Mouse (Mus musculus): ENCODE data around the gene Slc9a6. TPM values are rescaled to one million over a fixed set of nuclear protein-coding genes. Genes with fewer than 3 reads are reported as not detected.

The Slc9a6 gene
- polyA plus RNA-seq, 1 experiment from 2014 or later = 10.6 TPM

DNA sequence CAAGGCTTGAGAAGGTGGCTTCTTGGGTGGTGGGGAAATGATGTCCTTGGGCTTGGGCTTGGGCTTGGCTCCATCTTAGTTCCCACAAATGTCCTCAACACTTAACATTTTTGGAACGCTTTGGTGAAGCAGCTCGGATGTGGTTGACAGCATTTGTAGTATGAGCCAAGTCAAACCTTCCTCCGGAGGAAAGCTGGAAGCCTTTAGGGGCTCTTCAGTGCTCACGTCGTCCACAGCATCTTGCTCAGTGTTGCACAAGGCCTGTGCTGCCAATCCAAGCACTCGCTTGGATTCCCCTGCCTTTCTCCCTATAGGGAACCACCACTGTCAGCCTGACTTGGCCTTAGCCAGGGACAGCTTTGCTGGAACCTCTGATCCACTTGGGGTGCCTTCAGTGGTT is 66.0 kb downstream of the Slc9a6 start:
- H3K27me3 ChIP-seq (ENCODE audit: low read depth, poor library complexity, severe bottlenecking) = no peaks in the 10 kb centered on the region
- H3K4me1 ChIP-seq = no peaks in the 10 kb centered on the region
- DNase-seq (ENCODE audit: low spot score) = no peak
- 91% methylated on average over 6 of the region's 6 CpGs for WGBS
- H3K36me3 ChIP-seq = no peaks in the 10 kb centered on the region
- no peak overlapping the region for H3K27ac ChIP-seq
- H3K9me3 ChIP-seq (replicated peaks) = no peaks in the 10 kb centered on the region
- H3K4me3 ChIP-seq = no peak overlapping the region

DNA sequence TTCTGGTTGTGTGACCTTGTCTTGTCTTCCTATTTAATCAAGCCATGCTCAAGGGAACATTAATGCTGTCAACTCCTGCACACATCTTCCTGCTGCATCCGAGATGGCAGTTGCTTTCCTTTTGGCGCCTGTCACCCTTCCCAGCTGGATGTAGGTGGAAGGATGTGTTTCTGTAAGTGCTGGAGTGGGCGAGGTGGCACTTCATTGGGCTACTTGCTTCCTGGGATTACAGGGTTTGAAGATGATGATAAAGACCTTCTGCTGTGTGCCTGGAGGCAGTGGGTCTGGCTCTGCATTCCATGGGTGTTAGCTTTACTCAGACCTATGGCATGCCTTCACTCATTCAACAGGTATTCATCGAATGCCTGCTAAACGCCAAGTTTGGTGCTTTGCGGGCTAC is 68.2 kb downstream of the Slc9a6 start:
- WGBS = 86% methylated on average over 6 of the region's 6 CpGs
- H3K27ac ChIP-seq = no peak overlapping the region
- H3K4me1 ChIP-seq = no peaks in the 10 kb centered on the region
- no peak for DNase-seq (ENCODE audit: low spot score)
- H3K9me3 ChIP-seq (replicated peaks) = no peaks in the 10 kb centered on the region
- no peaks in the 10 kb centered on the region for H3K36me3 ChIP-seq
- no peaks in the 10 kb centered on the region for H3K27me3 ChIP-seq (ENCODE audit: low read depth, poor library complexity, severe bottlenecking)
- H3K4me3 ChIP-seq = no peak overlapping the region

DNA sequence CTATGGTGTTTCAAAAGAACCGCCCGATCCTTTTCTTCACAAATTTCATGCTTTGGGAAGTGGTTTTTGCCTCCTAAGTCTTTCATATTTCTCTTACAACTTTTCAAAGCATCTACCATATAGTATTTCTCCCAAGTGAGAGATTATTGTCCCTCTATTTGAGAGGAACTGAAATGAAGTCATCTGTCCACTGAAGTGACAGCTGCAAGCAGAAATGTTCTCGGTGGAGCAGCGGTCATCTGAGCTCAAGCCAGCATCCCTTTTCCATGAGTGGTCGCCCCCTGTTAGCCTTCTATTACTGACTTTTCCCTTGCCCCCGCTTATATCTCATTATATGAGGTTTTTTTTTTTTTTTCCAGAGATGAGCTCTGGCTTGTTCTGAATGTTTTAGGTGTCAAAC is 69.5 kb downstream of the Slc9a6 start:
- no peak overlapping the region for H3K4me3 ChIP-seq
- no peak overlapping the region for H3K27ac ChIP-seq
- no peaks in the 10 kb centered on the region for H3K36me3 ChIP-seq
- no peaks in the 10 kb centered on the region for H3K27me3 ChIP-seq (ENCODE audit: low read depth, poor library complexity, severe bottlenecking)
- no peaks in the 10 kb centered on the region for H3K4me1 ChIP-seq
- WGBS = 85% methylated on average over 6 of the region's 6 CpGs
- no peak for DNase-seq (ENCODE audit: low spot score)
- H3K9me3 ChIP-seq (replicated peaks) = no peaks in the 10 kb centered on the region

DNA sequence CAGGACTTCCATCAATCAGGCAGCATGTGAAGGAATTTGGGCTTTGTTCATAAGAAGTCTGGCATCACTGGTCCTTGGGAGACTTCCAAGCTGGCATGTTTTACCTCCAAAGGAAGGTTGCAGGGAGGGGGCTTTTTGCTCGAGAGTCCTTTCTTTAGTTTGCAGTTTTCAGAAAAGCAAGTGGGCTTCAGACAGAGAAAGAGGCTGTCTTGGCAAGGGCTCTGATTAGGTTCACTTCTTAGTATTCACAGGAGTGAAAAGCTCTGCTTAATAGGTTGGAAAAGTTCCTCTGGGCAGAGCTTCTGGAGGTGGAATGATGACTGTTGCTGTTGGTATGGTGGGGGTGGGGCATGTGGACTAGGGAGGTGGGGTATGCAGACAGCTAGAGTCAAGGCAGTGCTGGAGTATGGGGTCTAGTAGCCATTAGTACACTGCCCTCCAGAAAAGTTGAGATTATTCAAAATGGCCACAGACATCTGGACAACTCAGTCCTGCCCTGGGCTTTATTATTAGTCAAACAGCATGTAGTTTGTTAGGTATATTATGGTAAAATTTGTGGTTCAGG is 72.7 kb downstream of the Slc9a6 start:
- WGBS = 69% methylated on average over 1 of the region's 1 CpGs
- H3K27ac ChIP-seq = no peak overlapping the region

DNA sequence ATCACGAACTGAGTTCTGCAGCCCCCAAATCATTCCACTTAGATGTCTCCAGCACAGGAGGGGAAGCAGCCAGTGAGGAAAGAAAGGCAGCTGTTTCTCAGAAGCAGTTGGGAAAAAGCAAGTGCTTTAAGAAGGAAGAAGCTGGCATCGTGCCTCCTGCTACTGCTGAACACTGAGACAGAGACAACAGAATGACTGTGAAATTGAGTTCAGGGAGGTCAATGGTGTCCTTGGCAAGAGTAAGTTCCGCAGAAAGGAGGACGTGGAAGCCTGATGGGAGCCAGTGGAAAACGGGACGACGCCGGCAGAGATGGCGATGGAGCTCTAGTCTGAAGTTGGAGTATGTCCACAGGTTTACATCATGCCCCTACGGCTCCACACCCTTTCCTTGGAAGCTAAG is 74.0 kb downstream of the Slc9a6 start:
- WGBS = 89% methylated on average over 10 of the region's 10 CpGs
- no peaks in the 10 kb centered on the region for H3K36me3 ChIP-seq
- DNase-seq (ENCODE audit: low spot score) = no peak
- H3K9me3 ChIP-seq (replicated peaks) = no peaks in the 10 kb centered on the region
- H3K4me1 ChIP-seq = no peaks in the 10 kb centered on the region
- H3K27me3 ChIP-seq (ENCODE audit: low read depth, poor library complexity, severe bottlenecking) = no peaks in the 10 kb centered on the region
- H3K4me3 ChIP-seq = no peak overlapping the region
- no peak overlapping the region for H3K27ac ChIP-seq

More for the DNA sequence above, 72.7 kb downstream of the Slc9a6 start:
- Histone ChIP-seq H3K36me3 (no peaks in the 10 kb centered on the region), H3K9me3 (replicated peaks) (no peaks in the 10 kb centered on the region), H3K27me3 (ENCODE audit: low read depth, poor library complexity, severe bottlenecking) (no peaks in the 10 kb centered on the region), H3K4me3 (no peak overlapping the region), H3K4me1 (no peaks in the 10 kb centered on the region)
- no peak for DNase-seq (ENCODE audit: low spot score)

DNA sequence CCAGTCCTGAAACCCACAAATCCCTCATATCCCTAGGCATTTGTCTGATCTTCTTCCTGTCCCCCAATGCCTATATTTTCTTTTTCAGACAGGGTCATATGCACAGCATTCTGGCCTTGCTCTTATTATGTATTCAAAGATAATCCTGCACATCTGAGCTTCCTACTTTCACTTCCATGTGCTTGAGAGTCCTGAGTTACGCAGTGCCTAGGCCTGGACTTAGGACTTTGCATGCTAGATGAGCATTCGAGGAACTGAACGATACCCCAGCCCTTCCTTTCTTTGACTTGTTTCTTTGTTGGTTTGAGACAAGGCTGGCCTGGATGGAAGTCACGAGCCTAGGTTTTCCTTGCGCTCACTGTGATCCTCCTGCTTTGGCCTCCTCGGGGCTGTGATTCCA is 83.0 kb downstream of the Slc9a6 start:
- Histone ChIP-seq H3K27me3 (ENCODE audit: low read depth, poor library complexity, severe bottlenecking) (no peaks in the 10 kb centered on the region), H3K4me1 (no peaks in the 10 kb centered on the region), H3K4me3 (no peak overlapping the region), H3K27ac (no peak overlapping the region), H3K36me3 (no peaks in the 10 kb centered on the region), H3K9me3 (replicated peaks) (no peaks in the 10 kb centered on the region)
- WGBS = 90% methylated on average over 6 of the region's 6 CpGs
- DNase-seq (ENCODE audit: low spot score) = no peak

DNA sequence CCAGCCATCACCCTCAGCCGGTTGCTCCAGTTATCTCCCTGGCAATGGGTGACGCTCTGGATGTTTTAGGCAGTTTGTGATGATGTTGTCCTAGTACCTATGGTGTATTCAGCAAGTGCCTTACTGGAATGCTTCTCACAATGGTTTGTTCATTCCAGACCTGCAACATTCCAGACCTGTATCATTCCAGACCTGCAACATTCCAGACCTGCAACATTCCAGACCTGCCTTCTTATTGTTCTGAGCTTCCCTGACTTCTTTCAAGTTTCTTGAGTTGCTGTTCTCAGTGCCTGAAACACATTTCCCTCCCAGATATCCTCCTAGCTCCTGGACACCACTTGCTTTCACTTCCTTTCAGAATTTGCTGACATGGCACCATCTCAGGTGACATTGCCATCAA is 85.0 kb downstream of the Slc9a6 start:
- no peak for DNase-seq (ENCODE audit: low spot score)
- WGBS = 83% methylated on average over 2 of the region's 2 CpGs
- no peak overlapping the region for H3K27ac ChIP-seq
- no peaks in the 10 kb centered on the region for H3K9me3 ChIP-seq (replicated peaks)
- H3K27me3 ChIP-seq (ENCODE audit: low read depth, poor library complexity, severe bottlenecking) = no peaks in the 10 kb centered on the region
- H3K4me1 ChIP-seq = no peaks in the 10 kb centered on the region
- no peak overlapping the region for H3K4me3 ChIP-seq
- H3K36me3 ChIP-seq = no peaks in the 10 kb centered on the region

DNA sequence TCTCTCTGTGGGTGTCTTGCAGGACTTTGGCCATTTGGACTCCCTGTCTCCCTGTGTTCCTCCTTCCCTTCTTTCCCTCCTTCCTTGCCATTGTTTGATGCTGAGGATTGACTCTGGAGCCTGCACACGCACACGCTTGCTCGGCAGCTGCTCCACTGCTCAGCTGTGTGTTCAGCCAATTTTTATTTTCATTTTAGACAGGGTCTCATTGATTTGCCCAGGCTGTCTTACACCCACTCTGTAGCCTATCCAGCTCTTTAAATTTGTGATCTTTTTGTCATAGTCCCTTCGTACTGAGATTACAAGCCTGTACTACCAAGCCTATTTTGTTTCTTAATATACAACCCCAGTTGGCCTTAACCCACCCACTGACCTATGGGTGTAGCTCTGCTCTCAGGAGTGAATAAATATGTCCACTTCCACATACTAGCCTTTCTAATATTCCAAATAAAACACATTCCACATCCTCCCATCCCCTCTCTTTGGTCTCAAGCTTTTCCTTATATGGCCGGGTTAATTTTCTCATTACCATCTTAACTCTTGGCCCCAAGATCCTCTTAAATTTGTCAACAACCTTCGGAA is 87.7 kb downstream of the Slc9a6 start:
- H3K4me1 ChIP-seq = no peaks in the 10 kb centered on the region
- H3K27me3 ChIP-seq (ENCODE audit: low read depth, poor library complexity, severe bottlenecking) = no peaks in the 10 kb centered on the region
- WGBS = 88% methylated on average over 6 of the region's 6 CpGs
- no peaks in the 10 kb centered on the region for H3K36me3 ChIP-seq
- H3K27ac ChIP-seq = no peak overlapping the region
- H3K4me3 ChIP-seq = no peak overlapping the region
- no peak for DNase-seq (ENCODE audit: low spot score)
- H3K9me3 ChIP-seq (replicated peaks) = no peaks in the 10 kb centered on the region

DNA sequence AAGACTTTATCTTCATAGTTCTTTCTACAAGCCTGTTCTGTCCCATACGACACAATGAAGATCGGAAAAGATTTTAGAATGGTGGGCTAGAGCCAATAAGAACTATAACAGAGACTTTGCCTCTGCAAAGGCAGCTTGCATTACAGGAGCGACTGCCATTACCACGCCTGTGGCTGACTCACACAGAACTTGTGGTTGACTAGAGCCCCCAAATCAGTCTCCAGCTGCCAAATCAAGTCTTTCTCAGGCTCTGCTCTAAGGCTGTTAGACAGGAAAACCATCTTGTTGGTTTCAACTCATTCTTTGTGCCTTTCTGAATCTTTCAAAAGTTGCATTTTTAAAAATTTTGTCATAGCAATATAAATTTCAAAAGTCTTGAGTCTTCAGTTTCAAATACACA is 88.3 kb downstream of the Slc9a6 start:
- Histone ChIP-seq H3K4me3 (no peak overlapping the region), H3K36me3 (no peaks in the 10 kb centered on the region), H3K27ac (no peak overlapping the region), H3K4me1 (no peaks in the 10 kb centered on the region), H3K27me3 (ENCODE audit: low read depth, poor library complexity, severe bottlenecking) (no peaks in the 10 kb centered on the region), H3K9me3 (replicated peaks) (no peaks in the 10 kb centered on the region)
- no peak for DNase-seq (ENCODE audit: low spot score)
- WGBS = 88% methylated on average over 4 of the region's 4 CpGs

DNA sequence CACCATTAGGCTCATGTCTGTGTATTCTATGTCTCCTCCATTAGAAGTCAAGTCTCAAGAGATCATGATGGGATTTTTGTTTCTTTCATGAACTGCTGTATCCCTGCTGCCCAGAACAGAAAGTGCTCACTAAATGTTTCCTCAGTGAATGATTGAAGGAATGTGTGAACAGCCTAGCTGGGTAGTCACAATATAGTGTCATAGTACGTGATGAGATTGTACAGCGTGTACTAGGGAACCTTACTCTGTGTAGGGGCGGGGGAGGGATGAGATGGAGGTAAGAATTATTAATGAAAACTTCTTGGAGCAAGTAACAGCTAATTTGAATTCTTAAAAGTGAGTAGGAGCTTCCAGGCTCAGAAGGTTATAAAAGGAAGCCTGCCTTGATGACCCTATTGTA is 91.7 kb downstream of the Slc9a6 start:
- Histone ChIP-seq H3K4me3 (no peak overlapping the region), H3K9me3 (replicated peaks) (no peaks in the 10 kb centered on the region), H3K36me3 (no peaks in the 10 kb centered on the region), H3K4me1 (no peaks in the 10 kb centered on the region), H3K27ac (no peak overlapping the region), H3K27me3 (ENCODE audit: low read depth, poor library complexity, severe bottlenecking) (no peaks in the 10 kb centered on the region)
- 84% methylated on average over 3 of the region's 3 CpGs for WGBS
- no peak for DNase-seq (ENCODE audit: low spot score)

DNA sequence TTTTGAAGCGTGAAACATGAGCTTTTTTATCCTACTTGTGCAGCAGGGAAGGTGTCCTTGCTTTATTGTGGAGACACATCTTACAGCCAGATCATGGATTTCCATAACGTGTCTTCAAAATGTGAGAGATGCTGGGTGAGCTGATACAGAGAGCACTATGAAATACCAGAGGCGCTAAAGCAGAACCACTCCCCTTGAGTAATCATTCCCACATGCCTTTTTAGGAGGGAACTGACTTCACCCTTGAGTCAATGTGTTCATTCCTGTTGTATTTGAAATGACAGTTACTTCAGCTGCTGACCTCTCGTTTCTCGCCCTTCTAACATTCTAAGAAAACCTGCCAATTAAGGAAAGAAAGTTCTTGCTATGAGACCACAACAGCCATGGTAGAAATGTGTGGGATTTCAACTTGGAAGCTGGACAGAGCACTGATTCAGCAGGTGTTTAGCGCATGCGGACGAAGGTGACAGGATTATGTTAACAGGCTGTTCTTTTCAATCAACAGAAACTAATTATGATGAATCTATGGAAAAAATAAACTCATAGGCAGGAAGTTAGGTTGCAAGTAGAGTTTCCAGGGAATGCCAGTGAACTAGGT is 94.5 kb downstream of the Slc9a6 start:
- Histone ChIP-seq H3K9me3 (replicated peaks) (no peaks in the 10 kb centered on the region), H3K36me3 (no peaks in the 10 kb centered on the region), H3K4me3 (no peak overlapping the region), H3K27ac (no peak overlapping the region), H3K4me1 (no peaks in the 10 kb centered on the region), H3K27me3 (ENCODE audit: low read depth, poor library complexity, severe bottlenecking) (no peaks in the 10 kb centered on the region)
- WGBS = 81% methylated on average over 8 of the region's 8 CpGs
- DNase-seq (ENCODE audit: low spot score) = no peak

DNA sequence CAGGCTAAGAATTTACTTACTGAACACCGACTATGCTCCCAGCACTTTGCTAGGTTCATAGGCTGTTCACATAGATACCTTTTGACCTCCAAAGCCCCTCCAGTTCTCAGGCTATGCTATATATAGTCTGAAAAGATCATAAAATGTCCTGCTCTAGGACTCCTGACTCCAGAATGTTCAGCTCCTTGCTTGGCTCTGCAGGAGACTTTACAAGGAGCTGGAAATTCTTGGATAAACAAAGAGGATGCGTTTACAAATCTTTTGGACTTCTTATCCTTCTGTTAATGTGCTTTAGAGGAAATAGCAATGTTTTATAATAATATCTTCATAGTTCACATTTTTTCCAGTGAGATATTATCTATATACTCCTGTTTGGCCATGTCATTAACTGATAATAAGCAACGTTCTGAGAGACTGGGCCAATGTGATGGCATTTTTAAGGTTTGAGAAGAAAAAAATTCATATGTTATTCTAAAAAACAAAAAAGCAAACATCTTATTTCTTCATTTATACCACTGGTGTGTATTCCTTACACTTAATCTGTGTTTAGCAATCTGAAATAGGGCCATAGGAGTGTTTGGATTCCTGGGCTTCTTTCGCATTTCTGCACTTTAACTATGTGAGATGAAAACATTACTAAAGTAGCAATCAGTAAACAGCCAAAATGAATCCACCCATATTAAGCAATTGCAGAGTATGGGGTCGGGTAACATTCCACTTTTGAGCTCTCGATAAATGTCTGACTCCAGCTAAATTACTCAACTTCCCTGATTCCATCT is 99.2 kb downstream of the Slc9a6 start:
- no peaks in the 10 kb centered on the region for H3K36me3 ChIP-seq
- H3K9me3 ChIP-seq (replicated peaks) = no peaks in the 10 kb centered on the region
- no peak overlapping the region for H3K27ac ChIP-seq
- no peak for DNase-seq (ENCODE audit: low spot score)
- H3K4me3 ChIP-seq = no peak overlapping the region
- 82% methylated on average over 6 of the region's 6 CpGs for WGBS
- H3K4me1 ChIP-seq = no peaks in the 10 kb centered on the region
- H3K27me3 ChIP-seq (ENCODE audit: low read depth, poor library complexity, severe bottlenecking) = no peaks in the 10 kb centered on the region

DNA sequence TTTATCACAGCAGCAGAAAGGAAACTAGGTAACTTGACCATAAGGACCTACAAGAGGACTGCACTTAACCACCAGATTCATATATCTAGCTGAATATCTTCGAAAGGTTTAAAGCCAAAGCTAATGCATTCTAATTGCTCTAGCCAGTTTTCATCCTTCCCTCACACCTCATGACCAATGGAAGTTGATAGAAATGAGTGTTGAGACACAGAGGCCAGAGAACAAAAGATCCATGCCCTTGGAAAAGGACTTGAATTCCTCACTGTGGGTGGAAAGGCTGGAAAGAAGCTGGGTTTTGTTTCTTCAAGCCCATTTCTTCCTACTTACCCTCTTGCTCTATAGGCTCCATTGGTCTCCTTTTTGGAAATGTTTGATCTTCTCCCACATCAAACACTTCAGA is 101.0 kb downstream of the Slc9a6 start:
- no peaks in the 10 kb centered on the region for H3K9me3 ChIP-seq (replicated peaks)
- no peaks in the 10 kb centered on the region for H3K36me3 ChIP-seq
- 93% methylated on average over 1 of the region's 1 CpGs for WGBS
- no peaks in the 10 kb centered on the region for H3K4me1 ChIP-seq
- no peaks in the 10 kb centered on the region for H3K27me3 ChIP-seq (ENCODE audit: low read depth, poor library complexity, severe bottlenecking)
- H3K4me3 ChIP-seq = no peak overlapping the region
- DNase-seq (ENCODE audit: low spot score) = no peak
- H3K27ac ChIP-seq = no peak overlapping the region

Data from limb, embryonic 10.5 days (tissue).